Mouse (Mus musculus): Measurements from ENCODE around the gene Gjd3.

The Gjd3 gene

DNA sequence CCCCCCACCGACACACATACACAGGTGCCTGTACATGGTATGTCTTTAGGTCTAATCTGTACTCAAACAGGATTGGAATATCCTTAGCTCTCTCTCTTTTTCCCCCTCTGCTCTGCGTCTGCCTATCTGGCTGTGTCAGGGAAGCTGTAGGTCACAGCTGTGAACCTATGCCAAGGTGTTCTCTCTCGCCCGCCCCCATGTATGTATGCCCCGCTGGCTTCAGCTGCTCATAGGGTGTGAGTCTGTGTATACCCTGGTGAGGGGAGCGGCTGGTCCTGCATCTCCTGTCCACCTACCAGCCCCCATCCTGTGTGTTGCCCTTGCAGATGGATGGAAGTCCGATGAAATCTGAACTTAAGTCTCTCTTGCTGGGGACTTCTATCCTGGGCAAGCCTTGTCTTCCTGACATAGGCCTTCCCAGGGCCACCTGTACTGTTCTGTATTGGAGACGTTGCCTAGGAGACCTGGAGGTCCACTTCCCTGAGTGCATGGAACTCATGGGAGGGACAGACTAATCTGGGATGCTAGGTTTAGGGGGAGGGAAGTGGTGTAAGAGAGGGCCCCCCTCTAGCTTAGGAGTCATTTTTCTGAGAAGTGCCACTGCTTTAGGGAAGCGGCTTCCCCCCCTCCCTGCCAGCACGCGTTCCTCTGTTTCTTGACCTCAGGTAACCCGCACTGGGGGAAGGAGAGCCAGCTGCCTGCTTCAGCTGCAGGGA lies 33.4 kb downstream of the Gjd3 start:
- in situ Hi-C loops (cut with MboI; ENCODE audit: low sequenced_read_pairs): no loop called here

DNA sequence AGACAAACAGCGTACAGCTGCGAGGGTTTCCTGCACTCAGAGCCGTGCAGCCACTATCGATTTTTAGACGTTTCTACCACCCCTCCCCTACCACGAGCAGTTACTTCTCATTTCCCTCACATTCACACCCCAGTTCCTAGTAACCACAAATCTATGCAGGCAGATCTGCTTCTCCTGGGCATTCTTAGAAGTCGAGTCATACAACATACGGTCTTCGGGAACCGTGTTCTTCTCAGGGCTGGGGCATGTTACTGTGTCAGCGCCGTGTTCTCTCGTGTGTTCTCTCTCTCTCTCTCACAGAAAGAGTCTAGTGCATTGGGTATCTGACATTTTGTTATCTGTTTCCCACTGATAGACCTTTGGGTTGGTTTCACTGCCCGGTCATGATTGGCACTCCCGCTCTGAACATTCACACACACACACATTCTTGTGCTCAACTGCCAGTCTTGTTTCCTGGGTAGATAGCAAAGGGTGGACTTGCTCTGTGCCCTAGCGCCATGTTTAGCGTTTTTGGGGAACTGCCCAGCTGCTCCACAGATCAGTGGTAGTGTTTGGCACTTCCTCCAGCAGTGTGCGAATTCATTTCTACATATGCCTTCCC lies 34.7 kb downstream of the Gjd3 start:
- in situ Hi-C loops (cut with MboI; ENCODE audit: low sequenced_read_pairs): no loop called here

GRCm38 (mm10) chr11:98945605-98945977 lies 37.2 kb downstream of the Gjd3 start:
- in situ Hi-C loops (cut with MboI; ENCODE audit: low sequenced_read_pairs): no loop called here

- in situ Hi-C loops (cut with MboI; ENCODE audit: low sequenced_read_pairs): no loop called here
Observed at GRCm38 (mm10) chr11:98944897-98945604, 37.8 kb downstream of the Gjd3 start.

- in situ Hi-C loops (cut with MboI; ENCODE audit: low sequenced_read_pairs): no loop called here
Observed at GRCm38 (mm10) chr11:98943741-98944461, 38.9 kb downstream of the Gjd3 start.

GRCm38 (mm10) chr11:98942923-98943641 lies 39.7 kb downstream of the Gjd3 start:
- in situ Hi-C loops (cut with MboI; ENCODE audit: low sequenced_read_pairs): no loop called here

DNA sequence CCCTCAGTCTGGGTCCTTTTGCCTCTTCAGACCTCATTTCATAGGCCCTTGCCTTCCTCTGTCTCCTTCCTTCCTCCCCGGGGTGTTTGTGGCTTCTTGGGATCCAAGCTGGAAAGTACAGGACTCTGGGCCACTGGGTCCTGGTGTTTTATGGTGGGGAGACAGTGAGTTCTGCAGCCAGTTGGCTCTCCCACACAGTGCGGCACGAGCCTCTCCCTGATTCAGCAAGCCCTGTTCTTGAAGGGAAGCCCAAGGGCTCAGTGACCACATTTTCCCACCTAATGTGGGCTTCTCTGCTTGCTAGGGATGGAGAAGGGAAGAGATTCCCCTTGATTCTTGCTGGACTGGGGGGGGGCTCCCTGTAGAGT lies 40.3 kb downstream of the Gjd3 start:
- in situ Hi-C loops (cut with MboI; ENCODE audit: low sequenced_read_pairs): no loop called here

- in situ Hi-C loops (cut with MboI; ENCODE audit: low sequenced_read_pairs): no loop called here
Observed at GRCm38 (mm10) chr11:98941826-98942550, 40.8 kb downstream of the Gjd3 start.

GRCm38 (mm10) chr11:98941341-98941825 lies 41.4 kb downstream of the Gjd3 start:
- in situ Hi-C loops (cut with MboI; ENCODE audit: low sequenced_read_pairs): no loop called here

GRCm38 (mm10) chr11:98940776-98941175 lies 42.0 kb downstream of the Gjd3 start:
- in situ Hi-C loops (cut with MboI; ENCODE audit: low sequenced_read_pairs): no loop called here

DNA sequence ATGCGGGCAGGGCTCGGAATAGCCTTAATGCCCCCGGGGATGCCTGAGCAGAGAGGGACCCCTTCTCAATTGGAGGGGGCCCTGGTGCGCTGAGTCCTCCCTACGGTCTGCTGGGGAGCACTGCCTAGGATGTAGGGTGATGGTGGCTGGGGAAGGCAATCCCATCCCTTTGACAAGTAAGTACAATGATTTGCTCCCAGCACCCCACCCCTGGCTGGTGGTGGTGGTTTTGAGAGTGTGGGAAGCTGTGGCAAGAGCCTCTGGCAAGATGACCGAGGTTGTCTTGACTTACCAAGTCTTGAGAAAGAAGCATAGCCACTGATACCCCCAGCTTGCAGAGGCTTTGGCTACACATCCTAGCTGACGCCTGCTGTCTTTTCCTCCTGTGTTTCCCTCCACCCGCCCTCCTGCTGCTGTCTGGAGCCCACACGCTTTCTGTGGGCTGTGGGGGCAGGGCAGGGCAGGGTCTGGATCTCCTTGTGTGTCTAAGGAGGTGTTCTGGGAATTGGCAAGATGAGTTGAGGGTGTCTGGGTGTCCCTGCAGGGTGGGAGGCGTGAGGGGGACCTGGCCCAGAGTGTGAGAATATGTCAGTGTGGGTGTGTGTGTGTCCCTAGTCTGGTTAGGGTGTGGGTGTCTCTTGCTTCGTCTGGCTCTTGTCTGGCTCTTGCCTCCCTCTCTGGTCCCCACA lies 42.7 kb downstream of the Gjd3 start:
- in situ Hi-C loops (cut with MboI; ENCODE audit: low sequenced_read_pairs): loop anchor here (5.0 kb wide), 1 partner anchor 32 kb away; no protein-coding TSS in a partner anchor

DNA sequence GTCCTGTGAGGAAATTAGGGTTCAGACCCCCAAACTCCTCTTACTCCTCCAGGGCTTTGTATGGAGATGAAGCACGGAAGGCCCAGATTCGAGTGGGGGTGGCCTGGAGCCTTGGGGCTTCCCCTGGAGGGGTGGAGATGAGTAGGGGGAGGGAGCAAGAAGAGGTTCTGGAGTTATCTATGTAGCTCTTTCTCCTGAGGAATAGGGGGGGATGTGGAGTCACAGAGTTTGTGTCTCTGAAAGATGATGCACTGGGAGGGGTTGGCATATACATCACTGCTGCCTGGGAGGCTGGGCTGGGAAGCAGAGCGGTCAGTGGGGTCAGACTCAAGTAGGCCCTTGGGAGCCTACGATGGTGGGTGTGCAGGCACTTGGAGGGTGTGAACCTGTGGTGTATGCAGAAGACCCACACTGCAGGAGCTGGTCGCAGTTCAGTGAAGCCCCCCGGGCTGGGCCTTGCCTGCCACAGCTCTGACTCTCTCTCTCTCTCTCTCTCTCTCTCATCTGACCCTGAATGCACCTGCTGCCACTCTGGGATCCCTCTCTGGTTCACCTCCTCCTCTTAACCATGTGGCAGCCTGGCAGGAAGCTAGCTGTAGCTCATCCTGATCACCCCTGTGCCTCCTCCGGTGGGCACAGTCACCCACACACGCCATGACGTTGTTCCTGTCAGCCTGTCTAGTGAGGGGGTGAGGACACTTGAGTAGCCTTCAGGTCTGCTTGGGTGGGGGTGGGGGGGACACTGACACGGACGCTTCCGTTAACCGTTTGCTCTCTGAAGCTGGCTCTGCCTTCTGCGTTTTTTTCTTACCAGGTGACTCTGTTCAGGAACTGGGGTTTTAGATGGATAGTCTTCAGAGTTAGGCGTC lies 43.5 kb downstream of the Gjd3 start:
- in situ Hi-C loops (cut with MboI; ENCODE audit: low sequenced_read_pairs): loop anchor here (5.0 kb wide), 1 partner anchor 33 kb away; no protein-coding TSS in a partner anchor

GRCm38 (mm10) chr11:98938701-98939083 lies 44.1 kb downstream of the Gjd3 start:
- in situ Hi-C loops (cut with MboI; ENCODE audit: low sequenced_read_pairs): loop anchor here (5.0 kb wide), 1 partner anchor 34 kb away; no protein-coding TSS in a partner anchor

- in situ Hi-C loops (cut with MboI; ENCODE audit: low sequenced_read_pairs): loop anchor here (5.0 kb wide), 1 partner anchor 34 kb away; no protein-coding TSS in a partner anchor
Observed at GRCm38 (mm10) chr11:98937914-98938694, 44.7 kb downstream of the Gjd3 start.

- in situ Hi-C loops (cut with MboI; ENCODE audit: low sequenced_read_pairs): loop anchor here (5.0 kb wide), 1 partner anchor 35 kb away; no protein-coding TSS in a partner anchor
Observed at GRCm38 (mm10) chr11:98937410-98937913, 45.4 kb downstream of the Gjd3 start.

GRCm38 (mm10) chr11:98936606-98937409 lies 46.0 kb downstream of the Gjd3 start:
- in situ Hi-C loops (cut with MboI; ENCODE audit: low sequenced_read_pairs): loop anchor here (5.0 kb wide), 1 partner anchor 35 kb away; no protein-coding TSS in a partner anchor
